19 mouse cellular contexts compared by ENCODE assay signal in genomic region chr17:28771289-28771688, GRCm38 (mm10).
"Had no signal": no experiment of that assay in that cellular context is flagged by ENCODE, and none has a peak within 500 bp of the region (broad histone marks: within the 10 kb centered on the region; RNA-seq: fewer than 3 reads in every experiment).

No protein-coding gene starts in this region.

- H3K9me3 ChIP-seq: limb, embryonic 10.5 days; limb, embryonic 13.5 days; liver, embryonic 13.5 days; midbrain, embryonic 13.5 days had no signal

- H3K27ac ChIP-seq: layer of hippocampus, adult 2 months; limb, embryonic 10.5 days; limb, embryonic 13.5 days; liver, embryonic 13.5 days; macrophage; midbrain, embryonic 10.5 days; midbrain, embryonic 13.5 days; stomach, postnatal 0 days had no signal

- H3K9ac ChIP-seq: limb, embryonic 13.5 days; liver, embryonic 13.5 days; lung, embryonic 14.5 days; midbrain, embryonic 13.5 days had no signal

- H3K4me3 ChIP-seq: layer of hippocampus, adult 2 months; limb, embryonic 10.5 days; liver, embryonic 13.5 days; megakaryocyte, embryonic 14.5 days; midbrain, embryonic 10.5 days; midbrain, embryonic 13.5 days had no signal

- ATAC-seq: lung, postnatal 0 days; midbrain, embryonic 13.5 days; midbrain, embryonic 16.5 days had no signal

- DNase-seq: kidney, adult 18-20 months; kidney, adult 9 months; kidney, postnatal 14 days; kidney, postnatal 4 days; layer of hippocampus, adult 9-11 months; liver; liver, embryonic 13.5 days; lung, embryonic 14.5 days; thymus, adult 18-20 months had no signal

- H3K36me3 ChIP-seq: limb, embryonic 10.5 days; limb, embryonic 13.5 days; liver, embryonic 13.5 days; midbrain, embryonic 10.5 days; midbrain, embryonic 13.5 days had no signal

- H3K4me2 ChIP-seq: liver, embryonic 13.5 days; midbrain, embryonic 13.5 days had no signal
